Mouse (Mus musculus) midbrain, embryonic 14.5 days (tissue): ENCODE measurements around the gene Dmbt1. TPM values are rescaled to one million over a fixed set of nuclear protein-coding genes. Genes with fewer than 3 reads are reported as not detected.
A peak's percentile ranks its signal among the peaks of the same experiment; 100 is the strongest.
"Not testable (repeated sequence)": the region's sequence is repeated elsewhere in the genome, so short reads cannot be mapped to it uniquely, and the experiment has no call there.

Experiments
- ATAC-seq: fragments of 200-750 bp; cut with Nextera tagmentation; 2 replicates; pipeline ENCODE4 v1.8.0; 2017; ENCODE audit warnings: moderate number of reproducible peaks, moderate library complexity; ENCODE audit not compliant: low FRiP score, low TSS enrichment
- DNase-seq: peaks from one replicate; pipeline ENCODE4 v3.0.0-alpha.2; 2015
- H3K27ac ChIP-seq: fragments of 300-500 bp; sonication (generic); replicated peaks from 2 replicates; pipeline ENCODE4 v1.5.1; 2014; ENCODE audit warnings: mild to moderate bottlenecking, low read depth, low read length, moderate library complexity
- H3K27me3 ChIP-seq: fragments of 300-500 bp; sonication (generic); 2 replicates; pipeline ENCODE4 v1.6.1; 2014; ENCODE audit warnings: low read length, control low read depth, mixed read lengths; ENCODE audit not compliant: control insufficient read depth, insufficient read depth
- H3K36me3 ChIP-seq: fragments of 300-500 bp; sonication (generic); 2 replicates; pipeline ENCODE4 v1.6.1; 2014; ENCODE audit warnings: low read length, control low read depth; ENCODE audit not compliant: control insufficient read depth, insufficient read depth
- H3K4me1 ChIP-seq: fragments of 300-500 bp; sonication (generic); 2 replicates; pipeline ENCODE4 v1.6.1; 2014; ENCODE audit warnings: mild to moderate bottlenecking, antibody characterized with exemption, low read length, control low read depth; ENCODE audit not compliant: control insufficient read depth, insufficient read depth
- H3K4me2 ChIP-seq: fragments of 300-500 bp; sonication (generic); 2 replicates; pipeline ENCODE4 v1.6.1; 2014; ENCODE audit warnings: mild to moderate bottlenecking, low read length, moderate library complexity
- H3K4me3 ChIP-seq: fragments of 300-500 bp; sonication (generic); replicated peaks from 2 replicates; pipeline ENCODE4 v1.5.1; 2014; ENCODE audit warnings: low read depth, low read length
- H3K9ac ChIP-seq: fragments of 300-500 bp; sonication (generic); replicated peaks from 2 replicates; pipeline ENCODE4 v1.6.1; 2014; ENCODE audit warnings: mild to moderate bottlenecking, low read length, moderate library complexity
- H3K9me3 ChIP-seq: fragments of 300-500 bp; sonication (generic); 2 replicates; pipeline ENCODE4 v1.6.1; 2016; ENCODE audit warnings: low read length, control low read depth, mixed read lengths; ENCODE audit not compliant: control insufficient read depth
- WGBS: fragments of 180-500 bp; shearing (Covaris S2); extraction: QIAGEN DNeasy Blood & Tissue Kit; methylation state at CpG from one replicate; pipeline ENCODE4 v1.1.7; 2014; 5-methylcytosine and 5-hydroxymethylcytosine counted together
- polyA plus RNA-seq: library from polyadenylated mRNA; unstranded; fragments of >200 nt; fragmentation: Nextera tagmentation; extraction: Ambion mirVana; gene quantifications from 2 replicates; pipeline ENCODE4 v1.2.1, GENCODE M21; 2014

Gene Dmbt1
- polyA plus RNA-seq, 1 experiment from 2014 or later: not detected

DNA sequence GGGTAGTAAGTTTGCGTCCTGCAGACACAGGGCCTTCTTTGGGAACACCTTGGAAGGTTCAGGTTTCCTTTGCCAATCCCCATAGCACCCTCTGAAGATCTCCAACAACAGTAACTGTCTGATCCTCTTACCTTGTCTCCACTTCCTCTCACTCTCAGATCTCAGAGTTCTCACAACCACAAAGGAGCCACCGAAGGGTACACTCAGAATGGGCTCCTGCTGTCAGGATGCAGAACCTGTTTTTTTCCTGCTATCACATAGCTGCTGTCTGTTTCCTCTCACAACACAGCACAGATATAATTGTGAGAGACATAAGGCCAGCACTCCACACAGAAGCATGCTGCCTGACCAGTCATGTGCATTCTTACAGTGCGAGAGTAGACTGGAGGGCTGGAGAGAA lies 4.5 kb downstream of the Dmbt1 start:
- Histone ChIP-seq H3K4me2 (no peak overlapping the region), H3K36me3 (no peaks in the 10 kb centered on the region), H3K9ac (no peak overlapping the region), H3K27me3 (no peaks in the 10 kb centered on the region), H3K4me1 (no peaks in the 10 kb centered on the region), H3K4me3 (no peak overlapping the region), H3K9me3 (no peaks in the 10 kb centered on the region), H3K27ac (no peak overlapping the region)
- no peak for DNase-seq
- WGBS: 89% methylated on average over 3 of the region's 3 CpGs
- no peak for ATAC-seq

DNA sequence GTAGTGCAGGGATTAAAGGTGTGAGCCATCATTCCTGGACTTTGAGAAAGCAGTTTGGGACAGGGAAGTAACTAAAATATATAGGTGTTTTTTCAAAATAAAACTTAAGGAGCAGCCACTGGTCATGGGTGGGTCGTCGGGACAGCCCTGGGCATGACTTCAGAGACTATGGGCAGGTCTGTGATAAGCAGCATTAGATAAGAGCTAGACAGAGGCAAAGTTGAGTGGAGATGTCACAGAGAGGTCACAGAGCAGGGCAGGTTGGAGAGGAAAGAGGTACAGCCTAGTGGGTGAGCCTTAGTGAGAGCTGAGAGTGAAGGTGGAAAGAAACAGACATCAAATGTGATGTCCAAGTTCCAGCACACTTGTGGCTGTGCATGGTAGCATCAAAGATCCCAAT lies 5.2 kb downstream of the Dmbt1 start:
- Histone ChIP-seq H3K27me3 (no peaks in the 10 kb centered on the region), H3K9me3 (no peaks in the 10 kb centered on the region), H3K4me3 (no peak overlapping the region), H3K9ac (no peak overlapping the region), H3K4me1 (no peaks in the 10 kb centered on the region), H3K4me2 (no peak overlapping the region), H3K36me3 (no peaks in the 10 kb centered on the region), H3K27ac (no peak overlapping the region)
- no peak for DNase-seq
- no peak for ATAC-seq
- 92% methylated on average over 2 of the region's 2 CpGs for WGBS

DNA sequence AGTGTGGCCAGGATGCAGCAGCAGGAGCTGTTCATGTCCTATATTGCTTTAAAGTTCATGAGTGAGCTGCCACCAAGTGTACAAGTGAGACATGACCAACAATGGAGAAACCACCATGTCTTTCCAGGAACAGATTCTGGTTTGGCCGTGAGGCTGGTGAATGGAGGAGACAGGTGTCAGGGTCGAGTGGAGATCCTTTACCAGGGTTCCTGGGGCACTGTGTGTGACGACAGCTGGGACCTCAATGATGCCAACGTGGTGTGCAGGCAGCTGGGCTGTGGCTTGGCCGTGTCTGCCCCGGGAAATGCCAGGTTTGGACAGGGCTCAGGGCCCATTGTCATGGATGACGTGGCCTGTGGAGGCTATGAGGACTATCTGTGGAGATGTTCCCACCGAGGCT lies 8.9 kb downstream of the Dmbt1 start:
- H3K4me1 ChIP-seq, H3K9ac ChIP-seq, H3K4me2 ChIP-seq, ATAC-seq, H3K36me3 ChIP-seq, H3K4me3 ChIP-seq, H3K27me3 ChIP-seq, DNase-seq, H3K9me3 ChIP-seq, H3K27ac ChIP-seq: not testable (repeated sequence)
- 84% methylated on average over 8 of the region's 8 CpGs for WGBS

DNA sequence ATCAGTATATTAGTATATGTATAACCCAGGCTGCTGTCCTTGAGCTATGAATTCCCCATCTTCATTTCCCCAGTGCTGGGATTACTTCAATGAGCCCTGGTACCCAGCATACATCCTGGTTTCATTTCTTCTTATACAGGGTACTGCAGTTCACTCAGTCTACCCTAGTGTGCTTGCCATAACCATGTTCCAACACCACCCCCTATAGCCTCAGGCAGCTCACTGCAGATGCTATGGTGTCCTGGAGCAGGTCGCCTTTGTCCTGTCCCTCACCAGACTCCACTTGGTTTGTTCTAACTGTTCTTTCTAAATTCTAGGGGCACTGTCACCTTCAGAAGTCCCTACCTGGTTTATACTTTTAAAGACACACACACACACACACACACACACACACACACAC lies 10.8 kb downstream of the Dmbt1 start:
- no peak overlapping the region for H3K4me3 ChIP-seq
- WGBS: 61% methylated on average over 1 of the region's 1 CpGs
- no peak overlapping the region for H3K4me2 ChIP-seq
- H3K9ac ChIP-seq: no peak overlapping the region
- no peak overlapping the region for H3K27ac ChIP-seq
- no peaks in the 10 kb centered on the region for H3K36me3 ChIP-seq
- no peak for DNase-seq
- no peaks in the 10 kb centered on the region for H3K9me3 ChIP-seq
- ATAC-seq: no peak
- no peaks in the 10 kb centered on the region for H3K27me3 ChIP-seq
- no peaks in the 10 kb centered on the region for H3K4me1 ChIP-seq

DNA sequence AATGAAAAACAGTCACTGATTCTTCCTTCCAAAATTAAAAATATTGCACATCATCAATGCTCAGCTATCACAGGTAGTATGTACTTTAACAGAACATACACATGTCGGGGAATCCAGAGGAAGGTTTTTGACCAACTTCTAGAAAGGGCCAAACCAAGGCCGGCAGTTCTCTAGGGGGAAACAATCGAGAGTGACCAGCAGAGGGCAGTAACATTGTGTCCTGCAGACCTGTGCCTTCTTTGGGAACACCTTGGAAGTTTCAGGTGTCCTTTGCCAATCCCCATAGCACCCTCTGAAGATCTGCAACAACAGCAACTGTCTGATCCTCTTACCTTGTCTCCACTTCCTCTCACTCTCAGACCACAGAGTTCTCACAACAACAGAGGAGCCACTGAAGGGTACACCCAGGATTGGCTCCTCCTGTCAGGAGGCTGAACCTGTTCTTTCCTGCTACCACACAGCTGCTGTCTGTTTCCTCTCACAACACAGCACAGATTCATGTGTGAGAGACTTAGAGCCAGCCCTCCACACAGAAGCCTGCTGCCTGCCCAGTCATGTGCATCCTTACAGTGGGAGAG lies 13.5 kb downstream of the Dmbt1 start:
- not testable (repeated sequence) for H3K4me3 ChIP-seq, H3K4me1 ChIP-seq, H3K36me3 ChIP-seq, ATAC-seq, H3K9ac ChIP-seq, H3K27me3 ChIP-seq, H3K4me2 ChIP-seq, H3K27ac ChIP-seq, H3K9me3 ChIP-seq
- peak; percentile 19 for DNase-seq
- 31% methylated on average over 3 of the region's 3 CpGs for WGBS

DNA sequence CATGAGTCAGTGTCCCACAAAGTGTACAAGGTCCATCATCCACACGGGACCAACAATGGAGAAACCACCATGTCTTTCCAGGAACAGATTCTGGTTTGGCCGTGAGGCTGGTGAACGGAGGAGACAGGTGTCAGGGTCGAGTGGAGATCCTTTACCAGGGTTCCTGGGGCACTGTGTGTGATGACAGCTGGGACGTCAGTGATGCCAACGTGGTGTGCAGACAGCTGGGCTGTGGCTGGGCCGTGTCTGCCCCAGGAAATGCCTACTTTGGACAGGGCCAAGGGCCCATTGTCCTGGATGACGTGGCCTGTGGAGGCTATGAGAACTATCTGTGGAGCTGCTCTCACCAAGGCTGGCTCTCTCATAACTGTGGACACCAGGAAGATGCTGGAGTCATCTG lies 18.0 kb downstream of the Dmbt1 start:
- not testable (repeated sequence) for H3K9ac ChIP-seq, H3K27ac ChIP-seq, H3K27me3 ChIP-seq, H3K36me3 ChIP-seq, H3K4me3 ChIP-seq, H3K4me2 ChIP-seq, DNase-seq, ATAC-seq, H3K4me1 ChIP-seq, H3K9me3 ChIP-seq
- WGBS: 87% methylated on average over 8 of the region's 8 CpGs

DNA sequence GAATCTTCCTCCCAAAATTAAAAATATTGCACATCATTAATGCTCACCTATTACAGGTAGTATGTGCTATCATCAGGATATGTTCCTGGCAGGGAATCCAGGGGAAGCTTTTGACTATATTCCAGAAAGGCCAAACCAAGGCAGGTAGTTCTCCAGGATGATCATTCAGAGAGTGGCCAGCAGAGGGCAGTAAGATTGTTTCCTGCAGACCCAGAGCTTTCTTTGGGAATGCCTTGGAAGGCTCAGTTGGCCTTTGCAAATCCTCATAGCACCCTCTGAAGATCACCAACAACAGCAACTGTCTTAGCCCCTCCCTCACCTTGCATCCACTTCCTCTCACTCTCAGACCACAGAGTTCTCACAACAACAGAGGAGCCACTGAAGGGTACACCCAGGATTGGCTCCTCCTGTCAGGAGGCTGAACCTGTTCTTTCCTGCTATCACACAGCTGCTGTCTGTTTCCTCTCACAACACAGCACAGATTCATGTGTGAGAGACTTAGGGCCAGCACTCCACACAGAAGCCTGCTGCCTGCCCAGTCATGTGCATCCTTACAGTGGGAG lies 23.0 kb downstream of the Dmbt1 start:
- H3K27ac ChIP-seq: no peak overlapping the region
- no peaks in the 10 kb centered on the region for H3K27me3 ChIP-seq
- DNase-seq: peak; percentile 52
- ATAC-seq: no peak
- no peak overlapping the region for H3K9ac ChIP-seq
- no peak overlapping the region for H3K4me3 ChIP-seq
- H3K4me2 ChIP-seq: no peak overlapping the region
- no peaks in the 10 kb centered on the region for H3K9me3 ChIP-seq
- H3K36me3 ChIP-seq: no peaks in the 10 kb centered on the region
- no peaks in the 10 kb centered on the region for H3K4me1 ChIP-seq

DNA sequence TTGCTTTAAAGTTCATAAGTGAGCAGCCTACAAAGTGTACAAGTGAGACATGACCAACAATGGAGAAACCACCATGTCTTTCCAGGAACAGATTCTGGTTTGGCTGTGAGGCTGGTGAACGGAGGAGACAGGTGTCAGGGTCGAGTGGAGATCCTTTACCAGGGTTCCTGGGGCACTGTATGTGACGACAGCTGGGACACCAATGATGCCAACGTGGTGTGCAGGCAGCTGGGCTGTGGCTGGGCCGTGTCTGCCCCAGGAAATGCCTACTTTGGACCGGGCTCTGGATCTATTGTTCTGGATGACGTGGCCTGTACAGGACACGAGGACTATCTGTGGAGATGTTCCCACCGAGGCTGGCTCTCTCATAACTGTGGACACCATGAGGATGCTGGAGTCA lies 26.1 kb downstream of the Dmbt1 start:
- H3K4me3 ChIP-seq, H3K36me3 ChIP-seq, ATAC-seq, DNase-seq, H3K9ac ChIP-seq, H3K4me1 ChIP-seq, H3K9me3 ChIP-seq, H3K27me3 ChIP-seq, H3K4me2 ChIP-seq, H3K27ac ChIP-seq: not testable (repeated sequence)
- 80% methylated on average over 9 of the region's 9 CpGs for WGBS

DNA sequence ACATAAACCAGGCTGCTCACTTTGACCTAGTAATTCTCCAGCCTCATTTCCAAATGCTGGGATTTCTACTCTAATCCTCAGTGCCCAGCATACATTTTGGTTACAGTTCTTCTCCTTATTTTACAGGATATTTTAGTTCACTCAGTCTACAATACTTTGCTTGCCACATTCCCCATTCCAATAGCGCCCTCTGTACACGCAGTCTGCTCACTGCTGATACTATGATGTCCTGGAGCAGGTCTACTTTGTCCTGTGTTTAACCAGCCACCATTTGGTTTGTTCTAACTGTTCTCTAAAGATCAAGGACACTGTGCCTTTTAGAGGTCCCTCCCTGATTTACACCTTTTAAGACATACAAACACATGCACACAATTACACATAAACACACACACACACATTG lies 28.0 kb downstream of the Dmbt1 start:
- not testable (repeated sequence) for H3K9me3 ChIP-seq, H3K9ac ChIP-seq, H3K27me3 ChIP-seq, H3K4me2 ChIP-seq, H3K4me1 ChIP-seq, H3K4me3 ChIP-seq, H3K36me3 ChIP-seq, ATAC-seq, H3K27ac ChIP-seq
- peak; percentile 15 for DNase-seq
- WGBS: 59% methylated on average over 2 of the region's 2 CpGs
